Mouse (Mus musculus) kidney, adult 18-20 months (tissue): ENCODE measurements at regions not wholly inside any gene's neighbourhood (a gene's known extent, or its start where the extent isn't known, plus 50 kb on each side); places are given as distances from the start of the nearest gene placed in this dataset.

Experiments used
- DNase-seq: peaks from one replicate; pipeline ENCODE4 v3.0.0; 2021

- DNase-seq, result no peak
Measured at GRCm38 (mm10) chr12:59834809-59835208, 615.3 kb upstream of the Fbxo33 start.

- DNase-seq, result no peak
Measured at GRCm38 (mm10) chr12:59822918-59823317, 603.4 kb upstream of the Fbxo33 start.

DNA sequence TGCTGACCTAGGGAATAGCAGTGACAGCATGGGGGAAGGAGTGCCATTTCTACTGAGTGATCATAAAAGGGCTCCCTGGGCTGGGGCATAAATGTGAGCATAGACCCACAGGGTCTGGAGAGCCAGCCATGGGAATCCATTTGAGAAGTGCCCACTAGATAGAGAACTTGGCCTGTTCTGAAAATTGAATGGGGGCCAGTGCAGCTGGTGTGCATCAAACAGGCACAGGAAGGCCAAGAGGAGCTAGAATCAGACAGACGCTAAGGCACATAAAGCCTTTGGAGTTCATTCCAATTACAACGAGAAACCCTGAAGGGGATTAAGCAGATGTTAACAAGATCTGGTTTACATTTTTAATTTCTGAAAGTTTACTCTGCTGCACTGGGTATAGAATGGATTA lies 602.9 kb upstream of the Fbxo33 start:
- no peak for DNase-seq

DNA sequence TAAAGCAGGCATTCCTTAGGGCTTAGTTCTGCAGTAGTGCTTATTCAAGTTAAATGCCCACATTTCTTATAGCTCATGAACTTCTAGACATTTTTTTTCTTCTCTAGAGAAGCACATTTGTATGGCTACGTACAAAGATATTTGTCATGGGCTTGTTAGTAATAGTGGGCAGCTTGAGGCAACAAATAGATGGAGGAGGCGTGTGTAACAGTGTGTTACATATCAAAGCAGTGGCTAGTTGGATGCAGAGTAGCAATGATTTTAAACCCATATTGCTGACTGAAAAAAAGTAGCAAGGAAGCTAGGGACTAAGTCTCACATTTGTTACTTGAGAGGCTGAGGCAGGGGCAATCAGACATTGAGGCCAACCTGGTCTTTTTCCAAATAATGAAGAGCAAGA lies 602.2 kb upstream of the Fbxo33 start:
- DNase-seq, result no peak

DNA sequence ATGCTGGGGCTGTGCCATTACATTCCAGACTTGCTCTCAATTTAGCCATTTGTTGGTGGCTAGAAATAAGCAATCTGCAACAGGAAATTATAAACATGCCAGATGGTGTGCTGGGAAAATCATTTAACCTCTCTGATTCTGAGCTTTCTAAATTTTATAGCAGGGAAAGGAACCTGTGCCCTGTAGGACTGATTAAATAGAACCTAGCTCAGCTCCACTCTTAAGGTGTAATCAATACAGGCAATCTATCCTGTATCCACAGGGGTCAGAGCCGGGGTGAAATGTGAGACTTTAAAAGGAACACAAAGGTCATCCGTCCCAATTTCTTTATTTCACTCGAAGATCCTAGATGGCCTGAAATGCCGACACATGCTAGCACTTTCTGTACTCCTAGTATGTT lies 596.4 kb upstream of the Fbxo33 start:
- no peak for DNase-seq

DNA sequence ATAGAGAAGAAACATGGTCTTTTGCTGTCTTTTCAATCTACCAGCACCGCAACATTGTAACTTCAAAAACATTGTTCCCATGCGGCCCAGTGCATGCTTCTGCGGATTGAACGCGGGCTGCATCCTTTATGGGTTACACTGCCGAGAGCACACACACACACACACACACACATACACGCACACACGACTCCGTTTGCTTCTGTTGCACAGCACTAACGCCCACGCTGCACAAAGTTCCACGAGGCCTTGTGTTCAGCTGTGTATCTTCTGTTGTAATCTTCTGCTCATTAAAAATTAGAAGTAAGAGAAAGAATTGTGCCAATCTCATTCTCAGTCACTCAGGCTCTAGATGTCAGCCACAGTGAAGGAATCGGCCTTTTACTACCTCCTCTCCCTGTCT lies 594.8 kb upstream of the Fbxo33 start:
- DNase-seq, result no peak

GRCm38 (mm10) chr12:59809224-59809623 lies 589.7 kb upstream of the Fbxo33 start:
- no peak for DNase-seq

DNA sequence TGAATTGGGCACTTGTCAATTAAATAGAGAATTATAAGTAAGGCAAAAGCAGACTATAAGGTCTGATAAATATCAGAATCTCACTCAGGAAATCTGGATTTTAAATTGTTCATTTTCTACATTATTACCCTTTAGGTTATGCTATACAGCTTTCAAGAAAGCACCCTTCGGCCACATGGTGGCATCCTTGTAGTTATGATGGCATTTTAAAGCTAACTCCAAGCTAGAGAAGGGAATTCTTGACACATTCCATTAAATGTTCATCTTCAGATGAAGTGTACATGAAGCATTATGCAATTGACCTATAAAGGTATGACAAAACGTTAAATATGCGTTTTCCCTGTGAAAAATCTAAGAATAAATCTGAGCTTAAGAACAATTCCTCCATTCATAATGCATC lies 578.5 kb upstream of the Fbxo33 start:
- DNase-seq, result no peak

DNA sequence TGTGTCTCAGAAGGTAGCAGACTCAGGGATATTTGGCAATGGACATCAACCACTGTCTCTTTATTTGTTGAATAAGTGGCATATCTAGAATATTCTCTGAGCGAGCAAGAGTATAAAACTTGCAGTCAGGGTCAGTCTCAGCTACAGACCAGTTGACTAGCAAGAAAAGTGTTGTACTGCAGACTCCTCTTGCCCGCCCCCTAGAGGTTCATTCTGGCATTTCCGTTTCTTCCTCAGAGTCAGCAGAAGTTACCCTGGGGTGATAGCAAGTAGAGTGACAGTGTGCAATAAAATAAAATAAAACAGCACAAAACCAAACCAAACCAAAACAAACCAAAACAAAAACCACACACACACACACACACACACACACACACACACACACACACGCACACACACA lies 571.9 kb upstream of the Fbxo33 start:
- peak; percentile 15 for DNase-seq

- DNase-seq, result no peak
Measured at GRCm38 (mm10) chr12:59786831-59787230, 567.3 kb upstream of the Fbxo33 start.

- DNase-seq, result no peak
Measured at GRCm38 (mm10) chr12:59770980-59771379, 551.5 kb upstream of the Fbxo33 start.

GRCm38 (mm10) chr12:59762260-59762659 lies 542.7 kb upstream of the Fbxo33 start:
- no peak for DNase-seq

DNA sequence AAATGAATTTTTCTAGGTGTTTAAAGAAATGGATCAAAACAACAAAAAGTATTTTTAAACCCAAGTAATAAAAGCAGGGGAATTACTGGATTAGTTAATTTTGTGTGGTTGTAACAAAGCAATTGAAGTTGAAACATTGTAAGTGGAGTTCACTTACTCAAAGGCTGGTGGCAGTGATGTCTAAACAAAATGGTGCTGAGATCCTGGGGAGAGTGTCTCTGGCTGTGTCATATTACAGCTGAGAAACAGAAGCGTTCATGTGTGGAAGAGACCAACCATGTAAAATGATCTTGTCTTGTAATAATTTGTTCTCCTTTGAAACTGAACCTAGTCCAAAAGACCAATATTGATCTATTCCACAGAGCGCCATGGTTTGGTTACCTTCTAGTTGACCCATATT lies 525.2 kb upstream of the Fbxo33 start:
- DNase-seq, result no peak

DNA sequence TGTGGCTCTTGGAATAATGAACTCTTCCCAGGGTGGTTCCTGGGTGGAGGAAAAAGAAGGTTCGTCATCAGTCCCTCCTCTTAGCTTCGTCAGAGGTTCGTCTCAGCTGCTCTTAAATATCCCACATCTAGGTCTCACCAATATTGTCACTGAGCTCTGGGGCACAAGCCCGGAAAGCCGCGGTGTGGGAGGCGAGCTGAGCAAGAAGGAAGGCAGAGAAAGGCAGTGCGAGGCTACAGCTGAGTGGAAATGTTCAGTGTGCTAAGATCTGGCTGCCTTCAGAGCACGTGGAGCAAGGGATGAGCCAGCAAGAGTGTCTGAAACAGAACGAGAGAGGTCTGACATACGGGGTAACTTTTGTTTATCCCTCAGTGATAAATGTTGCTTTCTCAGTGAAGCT lies 523.7 kb upstream of the Fbxo33 start:
- DNase-seq, result no peak

- DNase-seq, result no peak
Measured at GRCm38 (mm10) chr12:59724951-59725350, 505.4 kb upstream of the Fbxo33 start.

DNA sequence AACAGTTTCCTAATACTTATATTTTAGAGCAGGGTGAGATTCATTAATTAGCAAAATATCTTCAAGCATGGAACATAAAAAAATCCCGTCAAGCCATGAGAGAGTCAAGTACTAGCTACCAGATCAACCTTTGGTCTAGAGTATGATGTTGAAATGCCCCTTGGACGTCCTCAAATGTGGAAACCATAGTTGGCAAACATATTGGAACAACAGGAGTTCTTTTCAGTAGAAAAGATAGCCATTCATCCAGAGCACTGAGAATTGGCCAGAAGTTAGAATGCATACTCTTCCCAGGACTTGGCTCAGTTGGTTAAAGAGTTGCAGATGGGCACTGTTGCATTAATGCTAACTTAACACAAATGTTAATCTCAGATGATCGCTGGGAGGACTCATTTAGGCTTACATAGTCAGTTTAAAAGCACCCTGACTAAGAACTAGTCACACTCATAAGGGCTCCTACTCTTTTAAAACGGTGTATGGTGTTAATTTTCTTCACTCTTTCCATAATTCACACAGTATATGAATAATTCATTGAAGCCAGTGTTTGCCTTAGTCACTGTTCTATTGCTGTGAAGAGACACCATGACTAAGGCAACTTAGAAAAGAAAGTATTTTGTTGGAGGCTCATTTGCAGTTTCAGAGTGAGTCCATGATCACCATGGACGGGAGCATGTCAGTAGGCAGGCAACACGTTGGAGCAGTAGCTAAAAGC lies 503.1 kb upstream of the Fbxo33 start:
- DNase-seq, result no peak

DNA sequence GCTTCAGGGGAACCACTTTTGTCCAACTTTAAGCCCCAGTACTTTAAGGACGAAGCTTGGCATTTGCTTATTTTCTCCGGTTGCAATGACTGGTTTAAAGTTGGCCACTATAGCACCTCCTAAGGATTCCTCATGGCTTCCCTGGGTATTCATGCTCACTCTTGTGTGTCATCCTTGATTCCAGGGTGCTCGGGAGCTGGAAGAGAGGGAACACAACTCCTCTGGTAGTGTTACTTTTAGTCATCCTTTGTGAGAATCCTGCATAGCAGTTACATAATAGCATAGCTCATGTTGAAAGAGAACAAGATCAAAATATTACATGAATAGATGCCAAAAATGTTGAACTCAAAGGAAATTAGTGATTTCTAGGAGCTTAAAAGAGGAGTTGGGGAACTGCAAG lies 493.7 kb upstream of the Fbxo33 start:
- DNase-seq, result no peak

DNA sequence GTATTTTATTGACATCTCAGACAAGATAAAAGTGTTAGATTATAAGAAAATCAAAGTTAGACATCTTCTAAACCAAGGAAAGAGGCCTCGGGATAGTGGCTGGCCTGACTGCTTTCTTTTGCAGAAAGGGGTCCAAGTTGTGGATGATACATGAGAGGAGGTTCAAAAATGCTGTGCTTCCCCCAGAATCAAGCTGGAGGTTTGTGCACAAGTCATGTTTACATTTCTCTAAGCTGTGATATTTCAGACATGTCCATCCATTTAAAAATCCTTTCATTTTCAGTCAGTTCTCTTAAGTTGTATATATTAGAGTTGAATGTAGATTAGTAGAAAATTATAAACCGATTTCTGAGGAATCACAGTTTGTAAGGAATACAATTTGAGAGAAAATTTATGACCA lies 463.7 kb upstream of the Fbxo33 start:
- no peak for DNase-seq

- no peak for DNase-seq
Measured at GRCm38 (mm10) chr12:59663161-59663560, 443.6 kb upstream of the Fbxo33 start.

GRCm38 (mm10) chr12:59630678-59631077 lies 411.2 kb upstream of the Fbxo33 start:
- no peak for DNase-seq

- DNase-seq, result no peak
Measured at GRCm38 (mm10) chr12:59623147-59623546, 403.6 kb upstream of the Fbxo33 start.

- no peak for DNase-seq
Measured at GRCm38 (mm10) chr12:59621132-59621531, 401.6 kb upstream of the Fbxo33 start.

- DNase-seq, result no peak
Measured at GRCm38 (mm10) chr12:59620340-59620739, 400.8 kb upstream of the Fbxo33 start.

GRCm38 (mm10) chr12:59616075-59616474 lies 396.6 kb upstream of the Fbxo33 start:
- no peak for DNase-seq

DNA sequence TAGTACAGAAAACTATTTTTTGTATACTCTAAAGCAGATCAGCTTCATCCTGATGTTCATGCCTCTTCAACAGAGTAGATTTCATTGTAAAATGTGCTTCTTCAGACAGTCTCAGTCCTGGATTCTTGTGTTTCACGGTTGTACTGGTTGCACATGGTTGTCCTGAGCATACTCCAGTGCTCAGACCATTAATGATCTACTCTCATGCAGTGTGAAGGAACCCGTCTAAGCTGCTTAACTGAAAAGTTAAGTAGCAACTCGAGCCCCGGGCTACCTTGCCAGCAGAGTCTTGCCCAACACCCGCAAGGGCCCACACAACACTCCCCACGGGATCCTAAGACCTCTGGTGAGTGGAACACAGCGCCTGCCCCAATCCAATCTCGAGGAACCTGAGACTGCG lies 380.3 kb upstream of the Fbxo33 start:
- no peak for DNase-seq

DNA sequence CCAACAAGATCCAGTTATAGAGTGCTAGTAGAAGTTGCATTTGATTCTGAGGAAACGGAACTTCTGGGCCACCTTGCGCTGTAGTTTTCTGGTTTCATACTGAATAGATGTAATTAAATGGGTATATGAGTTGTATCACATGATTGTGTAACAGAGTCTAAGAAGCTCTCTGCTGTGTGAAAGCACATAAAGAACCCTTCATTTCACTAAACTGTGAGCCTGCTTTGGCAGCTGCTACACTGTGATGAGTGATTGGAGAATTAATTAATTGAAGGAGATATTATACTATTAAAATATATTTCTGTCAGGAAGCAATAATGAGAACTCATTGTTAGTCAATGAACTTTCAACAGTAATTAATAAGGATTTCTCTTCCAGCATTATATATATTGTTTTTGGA lies 369.8 kb upstream of the Fbxo33 start:
- no peak for DNase-seq
